Mouse (Mus musculus) cerebellum, postnatal 14 days (tissue): ENCODE results near the gene Bckdha.
A peak's percentile ranks its signal among the peaks of the same experiment; 100 is the strongest.

Experiments used
- DNase-seq, 2 experiments: peaks; one replicate each; pipeline ENCODE4 v3.0.0; 2021; ENCODE audit warnings: mixed read lengths in 2 of 2

The Bckdha gene

DNA sequence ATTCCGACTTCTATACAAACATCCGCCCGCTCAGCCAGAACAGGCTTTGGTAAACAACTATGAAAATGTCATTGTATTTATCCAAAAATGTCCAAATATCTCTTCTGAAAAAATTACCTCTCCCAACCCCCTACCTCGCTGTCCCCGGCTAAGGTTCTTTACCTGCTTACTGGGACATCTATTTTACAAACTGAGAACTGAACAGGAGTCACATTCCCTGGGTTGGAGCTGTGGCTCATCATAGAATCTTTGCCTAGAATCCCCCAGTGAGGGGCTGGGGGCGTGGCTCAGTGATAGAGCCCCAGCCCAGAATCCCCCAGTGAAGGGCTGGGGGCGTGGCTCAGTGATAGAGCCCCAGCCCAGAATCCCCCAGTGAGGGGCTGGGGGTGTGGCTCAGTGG lies 47.3 kb downstream of the Bckdha start:
- no peak for DNase-seq

- no peak for DNase-seq
These were observed 48.7 kb downstream of the Bckdha start for GRCm38 (mm10) chr7:25610056-25610455.

- no peak for DNase-seq
These were observed 51.6 kb downstream of the Bckdha start for GRCm38 (mm10) chr7:25607196-25607595.

- DNase-seq: no peak
These were observed 52.1 kb downstream of the Bckdha start for GRCm38 (mm10) chr7:25606625-25607063.

GRCm38 (mm10) chr7:25601346-25601745 lies 57.4 kb downstream of the Bckdha start:
- DNase-seq: no peak

DNA sequence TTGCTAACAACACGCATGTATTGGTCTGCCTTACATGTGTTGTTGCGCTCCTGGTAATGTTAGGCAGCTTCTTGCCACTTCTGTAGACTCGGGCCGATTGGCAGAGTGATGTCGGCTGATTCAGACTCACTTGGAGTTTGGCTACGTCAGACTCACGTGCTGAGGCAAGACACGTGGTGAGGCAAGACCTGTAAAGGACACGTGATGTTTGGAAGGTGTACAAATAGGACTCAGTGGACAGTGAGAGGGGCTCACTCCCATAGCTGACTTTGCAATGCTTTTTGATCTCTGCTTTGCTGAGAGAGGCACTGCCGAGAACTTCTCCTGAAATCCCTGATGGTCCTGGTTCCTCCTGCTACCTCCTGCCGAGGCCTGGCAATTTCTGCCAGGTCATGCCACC lies 58.1 kb downstream of the Bckdha start:
- DNase-seq: no peak

- DNase-seq: peak; percentile 84 to 87
These were observed 59.1 kb downstream of the Bckdha start for GRCm38 (mm10) chr7:25599663-25600062.

GRCm38 (mm10) chr7:25593859-25594258 lies 64.9 kb downstream of the Bckdha start:
- DNase-seq: no peak

DNA sequence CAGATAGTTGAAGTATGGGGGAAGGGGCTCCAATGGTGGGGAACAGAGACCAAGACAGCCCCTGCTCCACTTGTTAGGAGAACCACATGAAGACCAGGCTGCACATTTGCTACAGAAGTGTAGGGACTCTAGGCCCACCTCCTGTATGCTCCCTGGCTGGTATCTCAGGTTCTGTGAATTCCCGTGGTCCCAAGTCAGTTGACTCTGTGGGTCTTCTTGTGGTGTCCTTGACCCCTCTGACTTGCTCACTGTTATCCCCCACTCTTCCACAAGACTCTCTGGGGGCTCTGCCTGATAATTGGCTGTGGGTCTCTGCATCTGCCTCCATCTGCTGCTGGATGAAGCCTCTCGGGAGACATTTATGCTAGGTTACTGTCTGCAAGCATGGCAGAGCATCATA lies 67.6 kb downstream of the Bckdha start:
- DNase-seq: no peak

DNA sequence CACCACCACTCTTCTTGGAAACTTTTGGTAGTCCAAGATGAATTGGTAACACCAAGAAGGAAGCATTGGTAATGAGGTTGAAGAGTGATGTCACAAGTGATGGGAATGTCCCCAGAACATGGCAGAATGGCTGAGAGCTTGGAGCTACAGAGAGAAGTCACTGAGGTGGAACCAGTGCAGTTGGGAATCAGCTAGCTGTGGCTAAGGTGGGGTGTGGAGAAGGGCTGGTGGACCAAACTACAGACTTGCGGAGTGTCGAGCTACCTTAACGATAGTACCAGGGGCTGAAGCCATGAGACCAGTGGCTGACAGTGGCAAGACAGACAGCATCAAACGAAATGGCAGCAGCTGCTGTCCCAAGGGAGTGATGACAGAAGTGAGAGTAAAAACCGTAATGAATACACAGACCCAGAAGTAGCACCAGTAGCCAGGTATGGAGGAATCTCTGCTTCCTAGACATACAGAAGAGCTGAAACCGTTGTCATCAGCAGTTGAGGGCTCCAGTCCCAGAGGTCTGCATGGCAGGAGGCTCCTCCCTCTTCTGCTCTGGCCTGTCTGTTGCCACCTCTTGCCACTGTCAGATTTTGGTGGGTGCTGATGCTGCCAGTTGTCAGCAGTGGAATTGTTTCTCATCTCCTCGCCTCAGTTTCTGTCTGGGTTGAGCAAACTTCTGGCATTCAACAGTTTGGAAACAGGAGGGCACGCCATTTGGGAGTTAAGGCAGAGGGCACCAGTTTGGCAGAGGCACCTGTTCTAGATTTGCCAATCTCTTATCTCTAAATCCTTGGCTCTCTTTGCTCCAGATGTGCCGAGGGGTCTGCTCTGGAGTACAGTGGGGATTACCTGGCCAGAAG lies 73.2 kb downstream of the Bckdha start:
- DNase-seq: no peak

DNA sequence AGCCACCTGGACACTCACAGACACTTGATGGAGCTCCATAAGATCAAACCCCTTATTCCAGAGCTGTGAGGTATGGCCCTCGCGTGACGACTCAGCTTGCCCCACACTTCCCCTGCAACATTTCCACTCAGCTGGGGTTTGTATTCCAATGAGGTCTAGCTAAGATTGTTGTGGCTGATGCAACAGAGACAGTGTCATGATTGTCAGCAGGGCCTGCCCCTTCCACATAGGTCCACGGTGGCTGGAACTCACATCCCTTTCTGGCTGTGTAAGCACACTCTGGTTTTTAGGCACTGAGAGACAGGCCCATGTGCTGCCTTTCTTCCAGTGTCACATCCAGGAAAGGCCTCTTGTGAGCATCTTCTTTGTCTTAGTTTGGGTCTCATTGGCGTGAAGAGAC lies 74.1 kb downstream of the Bckdha start:
- no peak for DNase-seq

DNA sequence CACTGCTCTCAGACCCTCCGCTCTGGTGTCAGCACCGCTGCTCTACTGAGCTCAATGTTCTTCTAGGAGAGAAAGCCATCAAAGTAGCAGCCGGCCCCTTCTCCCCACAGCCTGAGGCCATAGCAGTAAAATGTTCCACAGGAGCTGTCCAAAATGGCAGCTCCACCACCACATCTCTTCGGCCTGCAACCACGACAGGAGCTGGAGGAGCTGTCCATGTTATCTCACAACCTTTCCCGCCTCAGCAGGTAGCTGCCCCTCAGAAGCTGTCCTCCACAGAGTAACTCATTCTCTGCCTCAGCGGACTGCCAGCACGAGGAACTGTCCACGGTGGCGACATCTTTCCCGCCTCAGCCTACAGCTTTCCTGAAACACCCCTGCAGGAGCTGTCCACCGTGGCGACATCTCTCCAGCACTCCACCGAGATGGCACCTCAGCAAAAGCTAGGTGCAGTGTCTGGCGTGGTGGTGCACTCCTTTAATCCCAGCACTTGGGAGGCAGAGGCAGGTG lies 76.4 kb downstream of the Bckdha start:
- no peak for DNase-seq
